Mouse (Mus musculus) central nervous system, embryonic 11.5 days (tissue): ENCODE measurements around the gene Slc6a6. TPM values are rescaled to one million over a fixed set of nuclear protein-coding genes. Genes with fewer than 3 reads are reported as not detected.

Experiments used
- polyA plus RNA-seq: library from polyadenylated mRNA; depleted of rRNA; stranded (reverse); fragments of >200 nt; gene quantifications from 2 replicates; pipeline ENCODE4 v1.2.3, GENCODE M21; 2012; rRNA removed

Gene Slc6a6
- 36.2 and 51.8 TPM in 2 replicates for polyA plus RNA-seq

DNA sequence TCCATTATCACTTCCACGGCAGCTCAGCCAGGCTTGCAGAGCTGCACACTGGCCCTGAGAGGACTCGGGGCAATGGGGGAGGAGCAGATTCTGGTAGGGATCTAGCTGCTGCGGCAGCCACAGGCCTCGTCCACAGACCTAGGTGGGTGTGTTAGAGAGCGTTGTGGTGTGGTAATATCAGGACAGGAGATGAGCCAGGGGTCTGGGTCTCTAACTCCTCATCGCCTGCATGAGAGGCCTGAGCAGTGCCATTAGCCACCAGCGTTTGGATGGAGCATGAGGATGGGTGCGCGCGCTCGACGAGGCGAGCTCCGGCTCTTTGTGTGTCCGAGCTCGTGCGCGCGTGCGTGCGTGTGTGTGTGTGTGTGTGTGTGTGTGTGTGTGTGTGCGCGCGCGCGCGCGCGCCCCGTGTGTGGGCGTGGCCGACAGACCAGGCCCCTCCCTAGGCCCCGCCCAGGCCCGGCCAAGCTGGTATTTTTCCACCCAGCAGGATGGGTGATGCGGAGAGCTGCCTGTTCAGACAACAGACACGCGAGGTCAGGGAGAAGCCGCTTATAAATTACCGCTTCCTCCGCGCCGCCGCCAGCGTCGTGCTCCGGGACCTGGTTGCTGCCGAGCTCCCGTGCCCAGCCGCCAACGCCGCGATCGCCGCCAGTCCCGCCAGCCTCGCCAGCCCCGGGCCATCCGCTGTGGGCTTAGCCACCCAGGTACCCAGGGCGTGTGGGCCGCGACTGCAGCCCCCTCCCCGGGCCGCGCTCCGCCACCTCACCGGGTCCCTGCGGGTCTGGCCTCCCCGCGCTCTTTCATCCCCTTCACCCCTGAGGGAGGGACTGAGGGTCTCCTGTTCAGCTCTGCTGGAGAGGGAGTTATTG is at the start of gene Slc6a6:
Gene Slc6a6 (plus strand): TSS at position 452 of the 872 bp plus-strand sequence.

Other genes starting within 250 kb of the Slc6a6 start
- 10.1 and 11.2 TPM in 2 replicates for gene Chchd4, start 210.5 kb upstream of the Slc6a6 start, polyA plus RNA-seq
- gene Tmem43, start 210.3 kb upstream of the Slc6a6 start, polyA plus RNA-seq, result 40.2 and 52.0 TPM in 2 replicates
- gene Xpc, start 168.2 kb upstream of the Slc6a6 start, polyA plus RNA-seq, result 16.5 and 20.4 TPM in 2 replicates
- 189 and 202 TPM in 2 replicates for gene Lsm3, start 168.1 kb upstream of the Slc6a6 start, polyA plus RNA-seq
- 1.8 and 3.0 TPM in 2 replicates for gene Grip2, start 143.2 kb downstream of the Slc6a6 start, polyA plus RNA-seq
- 25.9 and 35.8 TPM in 2 replicates for gene Ccdc174, start 194.0 kb downstream of the Slc6a6 start, polyA plus RNA-seq
- 1.7 and 2.2 TPM in 2 replicates for gene 4930590J08Rik, start 218.8 kb downstream of the Slc6a6 start, polyA plus RNA-seq